Mouse (Mus musculus): ENCODE results near the gene Cmas. TPM values are rescaled to one million over a fixed set of nuclear protein-coding genes. Genes with fewer than 3 reads are reported as not detected.

The Cmas gene
- total and polyA plus RNA-seq, 2 experiments from 2014 or later, result 59.1 to 171 TPM

DNA sequence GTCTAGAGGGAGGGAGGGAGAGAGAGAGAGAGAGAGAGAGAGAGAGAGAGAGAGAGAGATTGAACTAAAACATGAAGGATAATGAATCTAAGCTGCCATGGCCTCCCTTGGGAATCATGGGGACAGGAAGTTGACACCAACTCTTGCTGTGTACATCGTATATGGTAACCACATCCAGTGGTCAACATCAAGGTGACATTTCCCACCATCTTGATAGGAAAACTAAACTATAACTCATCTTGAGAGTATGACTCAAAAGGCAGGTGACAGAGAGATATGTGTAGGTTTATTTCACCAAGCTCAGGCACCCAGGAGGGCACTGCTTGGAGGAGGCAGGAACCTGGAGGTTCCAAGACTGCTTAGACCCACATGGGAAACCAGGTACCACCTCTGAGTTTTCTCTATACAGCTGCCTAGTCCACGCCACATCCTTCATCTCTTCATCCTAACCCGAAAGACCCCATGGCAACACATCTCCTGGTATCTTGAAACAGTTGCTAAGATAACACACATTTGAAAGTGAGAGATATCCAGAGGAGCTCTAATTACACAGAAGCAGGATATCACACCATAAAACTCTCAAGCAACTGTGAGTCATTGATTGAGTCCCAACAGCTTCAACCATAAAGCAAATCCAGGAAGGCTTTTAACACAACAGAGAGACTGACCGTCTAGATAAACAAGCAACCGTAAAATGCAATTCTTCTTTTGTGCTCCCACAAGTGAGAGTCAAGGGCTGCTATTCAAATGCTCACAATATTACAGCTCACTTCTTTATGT lies 66.7 kb downstream of the Cmas start:
- Histone ChIP-seq H3K36me3 (ENCODE audit: insufficient read depth, low read length) (no peaks in the 10 kb centered on the region; the same call in 1 of the 2 replicates), H3K9ac (replicated peaks; ENCODE audit: low read length) (no peak overlapping the region), H3K4me2 (ENCODE audit: low read depth, low read length) (no peak overlapping the region), H3K9me3 (ENCODE audit: low read length) (no peaks in the 10 kb centered on the region), H3K27ac (no peak overlapping the region), H3K4me3 (ENCODE audit: low read length) (no peak overlapping the region), H3K4me1 (ENCODE audit: insufficient read depth, low read length) (no peaks in the 10 kb centered on the region), H3K27me3 (ENCODE audit: insufficient read depth, low read length) (no peaks in the 10 kb centered on the region)
- WGBS, result 81% methylated on average over 5 of the region's 5 CpGs
- TF ChIP-seq CTCF (IDR thresholded peaks at IDR 0.05; ENCODE audit: low read depth), result no peak
- DNase-seq (ENCODE audit: low spot score), result no peak
- no peak for ATAC-seq

Other genes starting within 250 kb of the Cmas start
- 201 and 230 TPM in 2 replicates for gene Ldhb, start 248.7 kb upstream of the Cmas start, total RNA-seq (2014; rRNA removed)
- 663 and 664 TPM in 2 replicates for gene Ldhb, start 248.7 kb upstream of the Cmas start, polyA plus RNA-seq (2015; fragmentation: Nextera tagmentation; extraction: Ambion mirVana)
- 10.1 and 13.7 TPM in 2 replicates for gene Kcnj8, start 185.1 kb upstream of the Cmas start, total RNA-seq (2014; rRNA removed)
- gene Kcnj8, start 185.1 kb upstream of the Cmas start, polyA plus RNA-seq (2015; fragmentation: Nextera tagmentation; extraction: Ambion mirVana), result 7.7 and 8.8 TPM in 2 replicates
- 8.9 and 10.4 TPM in 2 replicates for gene Abcc9, start 54.4 kb upstream of the Cmas start, total RNA-seq (2014; rRNA removed)
- gene Abcc9, start 54.4 kb upstream of the Cmas start, polyA plus RNA-seq (2015; fragmentation: Nextera tagmentation; extraction: Ambion mirVana), result 2.0 and 2.1 TPM in 2 replicates
- gene Sult6b2, start 47.8 kb downstream of the Cmas start, total RNA-seq (2014; rRNA removed), result not detected in 2 replicates
- gene Sult6b2, start 47.8 kb downstream of the Cmas start, polyA plus RNA-seq (2015; fragmentation: Nextera tagmentation; extraction: Ambion mirVana), result 0.28 and 0.30 TPM in 2 replicates
- 14.8 and 18.0 TPM in 2 replicates for gene St8sia1, start 207.8 kb downstream of the Cmas start, total RNA-seq (2014; rRNA removed)
- 3.2 and 3.7 TPM in 2 replicates for gene St8sia1, start 207.8 kb downstream of the Cmas start, polyA plus RNA-seq (2015; fragmentation: Nextera tagmentation; extraction: Ambion mirVana)

Measured in hindbrain, postnatal 0 days (tissue).